Comparison of ENCODE assay signal across 10 mouse cellular contexts in genomic region chr7:28936787-28937186, GRCm38 (mm10). TPM values are rescaled to one million over a fixed set of nuclear protein-coding genes. Genes with fewer than 3 reads are reported as not detected.
DNase-seq lines count a peak whose midpoint lies in the region; ATAC-seq and TF ChIP-seq lines count a peak whose summit lies in the region.
"Had no signal": no experiment of that assay in that cellular context is flagged by ENCODE, and none has a peak within 500 bp of the region (broad histone marks: within the 10 kb centered on the region; RNA-seq: fewer than 3 reads in every experiment).

No protein-coding gene starts in this region.

- no peaks in the 10 kb centered on the region for H3K9me3 ChIP-seq in forebrain, embryonic 10.5 days
- H3K9me3 ChIP-seq in forebrain, embryonic 15.5 days, result no peaks in the 10 kb centered on the region
- H3K9me3 ChIP-seq in midbrain, embryonic 12.5 days, result no peaks in the 10 kb centered on the region
- H3K9me3 ChIP-seq in midbrain, postnatal 0 days (ENCODE audit: low read length), result no peaks in the 10 kb centered on the region
- no peaks in the 10 kb centered on the region for H3K9me3 ChIP-seq in liver, embryonic 14.5 days (ENCODE audit: control insufficient read depth, low read length)
- H3K9me3 ChIP-seq in stomach, postnatal 0 days (ENCODE audit: control insufficient read depth, low read length), result no peaks in the 10 kb centered on the region

- H3K4me3 ChIP-seq in forebrain, embryonic 10.5 days, result no peak overlapping the region
- H3K4me3 ChIP-seq in forebrain, embryonic 15.5 days, result no peak overlapping the region
- H3K4me3 ChIP-seq in midbrain, embryonic 12.5 days, result no peak overlapping the region
- H3K4me3 ChIP-seq in midbrain, postnatal 0 days (ENCODE audit: low read depth, low read length), result no peak overlapping the region
- H3K4me3 ChIP-seq in liver, embryonic 14.5 days (ENCODE audit: insufficient read depth in 1 of 2, low read depth in 2 of 2, low read length in 2 of 2), result no peak overlapping the region
- H3K4me3 ChIP-seq in stomach, postnatal 0 days (ENCODE audit: low read depth, low read length), result no peak overlapping the region

- H3K9ac ChIP-seq in forebrain, embryonic 15.5 days (replicated peaks), result no peak overlapping the region
- no peak overlapping the region for H3K9ac ChIP-seq in midbrain, embryonic 12.5 days (replicated peaks)
- no peak overlapping the region for H3K9ac ChIP-seq in midbrain, postnatal 0 days (replicated peaks; ENCODE audit: low read length, poor library complexity, severe bottlenecking)
- 0 out of 2 replicates have a peak overlapping the region, but pooled peaks have one; percentile 9 for H3K9ac ChIP-seq in liver, embryonic 14.5 days (replicated peaks)
- H3K9ac ChIP-seq in stomach, postnatal 0 days (ENCODE audit: low read length), result 0 out of 2 replicates have a peak overlapping the region, but pooled peaks have one; percentile 35

- peaks cover 72% of the 10 kb centered on the region for H3K4me1 ChIP-seq in forebrain, embryonic 10.5 days
- H3K4me1 ChIP-seq in forebrain, embryonic 15.5 days, result no peaks in the 10 kb centered on the region; the same call in 1 of the 2 replicates
- peaks cover 19% of the 10 kb centered on the region for H3K4me1 ChIP-seq in midbrain, embryonic 12.5 days
- H3K4me1 ChIP-seq in midbrain, postnatal 0 days (ENCODE audit: insufficient read depth, low read length), result no peaks in the 10 kb centered on the region; the same call in 1 of the 2 replicates
- H3K4me1 ChIP-seq in liver, embryonic 14.5 days (replicated peaks; ENCODE audit: control insufficient read depth in 2 of 2, insufficient read depth in 2 of 2, low read length in 1 of 2), result peaks cover 17 to 59% of the 10 kb centered on the region in 2 experiments
- peaks cover 30% of the 10 kb centered on the region for H3K4me1 ChIP-seq in stomach, postnatal 0 days (replicated peaks; ENCODE audit: control insufficient read depth, insufficient read depth)

- TF ChIP-seq CTCF in midbrain, postnatal 0 days (IDR thresholded peaks at IDR 0.05), result no peak
- TF ChIP-seq CTCF in liver, embryonic 14.5 days (IDR thresholded peaks at IDR 0.05; ENCODE audit: low read depth), result no peak
- no peak for TF ChIP-seq CTCF in stomach, postnatal 0 days (IDR thresholded peaks at IDR 0.05; ENCODE audit: low read depth)

- no peak for DNase-seq in forebrain, embryonic 10.5 days (ENCODE audit: extremely low spot score, low spot score)
- no peak for DNase-seq in midbrain, postnatal 0 days (ENCODE audit: low spot score)
- no peak for DNase-seq in liver, embryonic 14.5 days (ENCODE audit: low read depth in 3 of 3, low spot score in 3 of 3)
- peak; percentile 45 for DNase-seq in stomach, postnatal 0 days (ENCODE audit: low spot score)
- DNase-seq in B cell, adult 2 months, result no peak
- no peak for DNase-seq in spleen, postnatal 36 days (ENCODE audit: low spot score in 2 of 2)
- DNase-seq: thymus, adult 2 months had no signal

- TF ChIP-seq EP300 in liver, embryonic 14.5 days (IDR thresholded peaks at IDR 0.05; ENCODE audit: low read depth), result no peak
- no peak for TF ChIP-seq EP300 in stomach, postnatal 0 days (optimal IDR thresholded peaks at IDR 0.05)

- peak overlapping the region; percentile 63 for H3K27ac ChIP-seq in forebrain, embryonic 10.5 days
- H3K27ac ChIP-seq in forebrain, embryonic 15.5 days (replicated peaks), result no peak overlapping the region
- peak overlapping the region; percentile 21; the same call in 1 of the 2 replicates for H3K27ac ChIP-seq in midbrain, embryonic 12.5 days (replicated peaks)
- H3K27ac ChIP-seq in midbrain, postnatal 0 days (ENCODE audit: low read depth, low read length), result no peak overlapping the region
- no peak overlapping the region for H3K27ac ChIP-seq in liver, embryonic 14.5 days
- peak overlapping the region; percentile 76 for H3K27ac ChIP-seq in stomach, postnatal 0 days (replicated peaks)

- H3K27me3 ChIP-seq in forebrain, embryonic 10.5 days (ENCODE audit: poor library complexity, severe bottlenecking), result no peaks in the 10 kb centered on the region
- H3K27me3 ChIP-seq in forebrain, embryonic 15.5 days, result no peaks in the 10 kb centered on the region
- H3K27me3 ChIP-seq in midbrain, embryonic 12.5 days, result no peaks in the 10 kb centered on the region
- H3K27me3 ChIP-seq in midbrain, postnatal 0 days (ENCODE audit: insufficient read depth, low read length), result no peaks in the 10 kb centered on the region
- H3K27me3 ChIP-seq in liver, embryonic 14.5 days (ENCODE audit: control insufficient read depth, insufficient read depth, low read length), result no peaks in the 10 kb centered on the region
- no peaks in the 10 kb centered on the region for H3K27me3 ChIP-seq in stomach, postnatal 0 days (ENCODE audit: control insufficient read depth, insufficient read depth, low read length)

- 83% methylated on average over 4 of the region's 4 CpGs for WGBS in forebrain, embryonic 10.5 days
- WGBS in forebrain, embryonic 15.5 days, result 71% methylated on average over 4 of the region's 4 CpGs
- WGBS in midbrain, embryonic 12.5 days, result 70% methylated on average over 4 of the region's 4 CpGs
- 57% methylated on average over 4 of the region's 4 CpGs for WGBS in midbrain, postnatal 0 days
- WGBS in liver, embryonic 14.5 days (ENCODE audit: insufficient replicate concordance), result 47% methylated on average over 4 of the region's 4 CpGs
- WGBS in stomach, postnatal 0 days, result 30% methylated on average over 4 of the region's 4 CpGs

- no peak for ATAC-seq in forebrain, embryonic 15.5 days (replicated peaks)
- no peak for ATAC-seq in midbrain, embryonic 12.5 days (ENCODE audit: low FRiP score, low read depth)
- no peak for ATAC-seq in midbrain, postnatal 0 days (ENCODE audit: low FRiP score)
- no peak for ATAC-seq in liver, embryonic 14.5 days (ENCODE audit: insufficient read depth)
- ATAC-seq in stomach, postnatal 0 days (ENCODE audit: low FRiP score, low TSS enrichment), result no peak
- ATAC-seq: activated CD4-positive, CD25-positive, alpha-beta regulatory T cell, adult 4 months had no signal

- no peak overlapping the region for H3K4me2 ChIP-seq in forebrain, embryonic 15.5 days (replicated peaks)
- no peak overlapping the region for H3K4me2 ChIP-seq in midbrain, embryonic 12.5 days (replicated peaks)
- no peak overlapping the region for H3K4me2 ChIP-seq in midbrain, postnatal 0 days (ENCODE audit: low read depth, low read length, poor library complexity, severe bottlenecking)
- H3K4me2 ChIP-seq in liver, embryonic 14.5 days (ENCODE audit: low read depth), result no peak overlapping the region
- H3K4me2 ChIP-seq in stomach, postnatal 0 days (replicated peaks; ENCODE audit: low read depth), result no peak overlapping the region

- H3K36me3 ChIP-seq in forebrain, embryonic 10.5 days (replicated peaks), result peaks cover 76% of the 10 kb centered on the region
- H3K36me3 ChIP-seq in forebrain, embryonic 15.5 days, result no peaks in the 10 kb centered on the region
- H3K36me3 ChIP-seq in midbrain, embryonic 12.5 days, result peaks cover 6% of the 10 kb centered on the region; the same call in 1 of the 2 replicates
- no peaks in the 10 kb centered on the region for H3K36me3 ChIP-seq in midbrain, postnatal 0 days (ENCODE audit: insufficient read depth, low read length)
- peaks cover 3% of the 10 kb centered on the region; the same call in 1 of the 2 replicates for H3K36me3 ChIP-seq in liver, embryonic 14.5 days (replicated peaks; ENCODE audit: control insufficient read depth, insufficient read depth, low read depth)
- H3K36me3 ChIP-seq in stomach, postnatal 0 days (ENCODE audit: control insufficient read depth, insufficient read depth, low read length), result peaks cover 2% of the 10 kb centered on the region; the same call in 1 of the 2 replicates

RNA-seq across cellular contexts. Expression of gene Actn4, which starts 25.4 kb away (rescaled TPM):
- 235 and 255 TPM in 2 replicates for polyA plus RNA-seq in forebrain, embryonic 10.5 days (2016; fragmentation: Nextera tagmentation; extraction: Ambion mirVana)
- 134 TPM in 2 replicates for polyA plus RNA-seq in forebrain, embryonic 15.5 days (2015; fragmentation: Nextera tagmentation; extraction: Ambion mirVana)
- polyA plus RNA-seq in midbrain, embryonic 12.5 days (2016; fragmentation: Nextera tagmentation; extraction: Ambion mirVana), result 162 and 175 TPM in 2 replicates
- total RNA-seq in midbrain, postnatal 0 days (2014; rRNA removed), result 74.7 and 86.9 TPM in 2 replicates
- 101 and 105 TPM in 2 replicates for polyA plus RNA-seq in midbrain, postnatal 0 days (2015; fragmentation: Nextera tagmentation; extraction: Ambion mirVana)
- polyA plus RNA-seq in liver, embryonic 14.5 days (2012; rRNA removed), result 80.4 and 86.2 TPM in 2 replicates
- polyA plus RNA-seq in liver, embryonic 14.5 days (2014; fragmentation: Nextera tagmentation; extraction: Ambion mirVana), result 94.5 and 105 TPM in 2 replicates
- 216 and 227 TPM in 2 replicates for polyA plus RNA-seq in stomach, postnatal 0 days (2015; fragmentation: Nextera tagmentation; extraction: Ambion mirVana)

RNA-seq across cellular contexts. Expression of gene Eif3k, which starts 44.9 kb away (rescaled TPM):
- polyA plus RNA-seq in forebrain, embryonic 10.5 days (2016; fragmentation: Nextera tagmentation; extraction: Ambion mirVana), result 415 and 425 TPM in 2 replicates
- 303 and 307 TPM in 2 replicates for polyA plus RNA-seq in forebrain, embryonic 15.5 days (2015; fragmentation: Nextera tagmentation; extraction: Ambion mirVana)
- polyA plus RNA-seq in midbrain, embryonic 12.5 days (2016; fragmentation: Nextera tagmentation; extraction: Ambion mirVana), result 324 and 335 TPM in 2 replicates
- 405 and 482 TPM in 2 replicates for total RNA-seq in midbrain, postnatal 0 days (2014; rRNA removed)
- 292 and 309 TPM in 2 replicates for polyA plus RNA-seq in midbrain, postnatal 0 days (2015; fragmentation: Nextera tagmentation; extraction: Ambion mirVana)
- 281 and 283 TPM in 2 replicates for polyA plus RNA-seq in liver, embryonic 14.5 days (2012; rRNA removed)
- 283 and 288 TPM in 2 replicates for polyA plus RNA-seq in liver, embryonic 14.5 days (2014; fragmentation: Nextera tagmentation; extraction: Ambion mirVana)
- polyA plus RNA-seq in stomach, postnatal 0 days (2015; fragmentation: Nextera tagmentation; extraction: Ambion mirVana), result 294 and 295 TPM in 2 replicates

RNA-seq across cellular contexts. Expression of gene Map4k1, which starts 45.1 kb away (rescaled TPM):
- 10.2 and 13.4 TPM in 2 replicates for polyA plus RNA-seq in forebrain, embryonic 10.5 days (2016; fragmentation: Nextera tagmentation; extraction: Ambion mirVana)
- 5.5 and 7.7 TPM in 2 replicates for polyA plus RNA-seq in forebrain, embryonic 15.5 days (2015; fragmentation: Nextera tagmentation; extraction: Ambion mirVana)
- polyA plus RNA-seq in midbrain, embryonic 12.5 days (2016; fragmentation: Nextera tagmentation; extraction: Ambion mirVana), result 5.4 and 6.2 TPM in 2 replicates
- total RNA-seq in midbrain, postnatal 0 days (2014; rRNA removed), result 5.6 and 17.4 TPM in 2 replicates
- 18.2 and 21.0 TPM in 2 replicates for polyA plus RNA-seq in midbrain, postnatal 0 days (2015; fragmentation: Nextera tagmentation; extraction: Ambion mirVana)
- 16.7 and 17.3 TPM in 2 replicates for polyA plus RNA-seq in liver, embryonic 14.5 days (2012; rRNA removed)
- polyA plus RNA-seq in liver, embryonic 14.5 days (2014; fragmentation: Nextera tagmentation; extraction: Ambion mirVana), result 24.9 and 27.4 TPM in 2 replicates
- polyA plus RNA-seq in stomach, postnatal 0 days (2015; fragmentation: Nextera tagmentation; extraction: Ambion mirVana), result 3.0 and 3.6 TPM in 2 replicates

RNA-seq across cellular contexts. Expression of gene Capn12, which starts 55.6 kb away (rescaled TPM):
- 0.21 and 0.43 TPM in 2 replicates for polyA plus RNA-seq in forebrain, embryonic 10.5 days (2016; fragmentation: Nextera tagmentation; extraction: Ambion mirVana)
- 0.57 and 0.80 TPM in 2 replicates for polyA plus RNA-seq in forebrain, embryonic 15.5 days (2015; fragmentation: Nextera tagmentation; extraction: Ambion mirVana)
- 0.20 and 0.39 TPM in 2 replicates for polyA plus RNA-seq in midbrain, embryonic 12.5 days (2016; fragmentation: Nextera tagmentation; extraction: Ambion mirVana)
- total RNA-seq in midbrain, postnatal 0 days (2014; rRNA removed), result 0.38 and 0.57 TPM in 2 replicates
- polyA plus RNA-seq in midbrain, postnatal 0 days (2015; fragmentation: Nextera tagmentation; extraction: Ambion mirVana), result 0.26 and 0.41 TPM in 2 replicates
- polyA plus RNA-seq in liver, embryonic 14.5 days (2012; rRNA removed), result 0.01 and 0.02 TPM in 2 replicates
- 0.15 and 0.19 TPM in 2 replicates for polyA plus RNA-seq in liver, embryonic 14.5 days (2014; fragmentation: Nextera tagmentation; extraction: Ambion mirVana)
- polyA plus RNA-seq in stomach, postnatal 0 days (2015; fragmentation: Nextera tagmentation; extraction: Ambion mirVana), result 1.9 and 2.3 TPM in 2 replicates

Comparison
In these comparisons a context has a peak if more than half of its experiments do, and no peak if none do; other contexts are left out.
1. H3K27ac ChIP-seq: peak in forebrain, embryonic 10.5 days (single experiment), midbrain, embryonic 12.5 days (single experiment) and stomach, postnatal 0 days (single experiment); none in forebrain, embryonic 15.5 days (single experiment), midbrain, postnatal 0 days (single experiment) and liver, embryonic 14.5 days (single experiment).
2. H3K9ac ChIP-seq: peak in liver, embryonic 14.5 days (single experiment) and stomach, postnatal 0 days (single experiment); none in forebrain, embryonic 15.5 days (single experiment), midbrain, embryonic 12.5 days (single experiment) and midbrain, postnatal 0 days (single experiment).